Mouse (Mus musculus) large intestine, adult 2 months (tissue): Measurements from ENCODE around the gene Tbp. TPM values are rescaled to one million over a fixed set of nuclear protein-coding genes. Genes with fewer than 3 reads are reported as not detected.

Experiments
- DNase-seq: peaks from one replicate; pipeline ENCODE4 v3.0.0-alpha.2; 2012; ENCODE audit warnings: low read depth, low spot score
- WGBS: fragments of 180-500 bp; shearing (Covaris S2); methylation state at CpG from one replicate; pipeline ENCODE4 v1.1.7; 2018; 5-methylcytosine and 5-hydroxymethylcytosine counted together
- polyA plus RNA-seq: library from polyadenylated mRNA; depleted of rRNA; stranded (reverse); fragments of >200 nt; gene quantifications from 2 replicates; pipeline ENCODE4 v1.2.3, GENCODE M21; 2012; rRNA removed

The Tbp gene
- polyA plus RNA-seq: 14.0 and 25.4 TPM in 2 replicates

GRCm38 (mm10) chr17:15499656-15500394 is at the start of gene Tbp, which contains the start of gene Psmb1:
Gene Tbp, plus strand, starts transcription at chr17:15499888.
Gene Psmb1, minus strand, starts transcription at chr17:15499751.
- DNase-seq: peak; percentile 98
- under 1% methylated on average over 63 of the region's 63 CpGs for WGBS

- 74% methylated on average over 4 of the region's 4 CpGs for WGBS
- no peak for DNase-seq
These were observed 44.5 kb upstream of the Tbp start for GRCm38 (mm10) chr17:15455203-15455602.

GRCm38 (mm10) chr17:15456595-15456994 is 43.1 kb upstream of the Tbp start:
- no peak for DNase-seq
- WGBS: 69% methylated on average over 2 of the region's 2 CpGs

- 90% methylated on average over 4 of the region's 4 CpGs for WGBS
- no peak for DNase-seq
These were observed 39.9 kb upstream of the Tbp start for GRCm38 (mm10) chr17:15459761-15460160.

- no peak for DNase-seq
- 93% methylated on average over 6 of the region's 6 CpGs for WGBS
These were observed 37.7 kb upstream of the Tbp start for GRCm38 (mm10) chr17:15461921-15462495.

- WGBS: 16% methylated on average over 5 of the region's 5 CpGs
- peak; percentile 52 for DNase-seq
These were observed 32.0 kb upstream of the Tbp start for GRCm38 (mm10) chr17:15467669-15468068.

GRCm38 (mm10) chr17:15472671-15473070 is 27.0 kb upstream of the Tbp start:
- WGBS: 83% methylated on average over 4 of the region's 4 CpGs
- DNase-seq: no peak

- DNase-seq: no peak
- WGBS: 87% methylated on average over 7 of the region's 7 CpGs
These were observed 9.1 kb upstream of the Tbp start for GRCm38 (mm10) chr17:15490542-15490941.

GRCm38 (mm10) chr17:15497882-15498752 is 1.6 kb upstream of the Tbp start:
- DNase-seq: peak; percentile 69
- under 1% methylated on average over 50 of the region's 50 CpGs for WGBS

GRCm38 (mm10) chr17:15498753-15499113 is 955 bp upstream of the Tbp start:
- no peak for DNase-seq
- WGBS: 39% methylated on average over 7 of the region's 7 CpGs

GRCm38 (mm10) chr17:15510694-15511093 is 11.0 kb downstream of the Tbp start:
- 86% methylated on average over 2 of the region's 2 CpGs for WGBS
- no peak for DNase-seq

GRCm38 (mm10) chr17:15517776-15518175 is 18.1 kb downstream of the Tbp start:
- WGBS: 67% methylated on average over 5 of the region's 5 CpGs

GRCm38 (mm10) chr17:15518186-15518585 is 18.5 kb downstream of the Tbp start:
- no peak for DNase-seq
- 91% methylated on average over 5 of the region's 5 CpGs for WGBS

More at GRCm38 (mm10) chr17:15517776-15518175, 18.1 kb downstream of the Tbp start:
- DNase-seq: no peak

- WGBS: 94% methylated on average over 1 of the region's 1 CpGs
These were observed 19.1 kb downstream of the Tbp start for GRCm38 (mm10) chr17:15518766-15519165.

GRCm38 (mm10) chr17:15526304-15526703 is 26.6 kb downstream of the Tbp start:
- no peak for DNase-seq
- WGBS: 11% methylated on average over 10 of the region's 10 CpGs

More at GRCm38 (mm10) chr17:15518766-15519165, 19.1 kb downstream of the Tbp start:
- no peak for DNase-seq

GRCm38 (mm10) chr17:15526986-15527810 is 27.5 kb downstream of the Tbp start, which contains the start of gene Pdcd2:
Gene Pdcd2, minus strand, starts transcription at chr17:15527301.
- WGBS: under 1% methylated on average over 55 of the region's 55 CpGs
- DNase-seq: peak; percentile 86

- no peak for DNase-seq
- 39% methylated on average over 3 of the region's 3 CpGs for WGBS
These were observed 28.1 kb downstream of the Tbp start for GRCm38 (mm10) chr17:15527811-15528136.

- DNase-seq: no peak
- WGBS: 60% methylated on average over 2 of the region's 2 CpGs
These were observed 29.2 kb downstream of the Tbp start for GRCm38 (mm10) chr17:15528887-15529286.

- no peak for DNase-seq
- 33% methylated on average over 5 of the region's 5 CpGs for WGBS
These were observed 30.5 kb downstream of the Tbp start for GRCm38 (mm10) chr17:15530141-15530540.
